Comparison of ENCODE assay signal across 27 mouse cellular contexts in genomic region chr8:8850766-8851165, GRCm38 (mm10).
DNase-seq lines count a peak whose midpoint lies in the region; ATAC-seq lines count a peak whose summit lies in the region.
"Had no signal": no experiment of that assay in that cellular context is flagged by ENCODE, and none has a peak within 500 bp of the region (broad histone marks: within the 10 kb centered on the region; RNA-seq: fewer than 3 reads in every experiment).

No protein-coding gene starts in this region.

- 41% methylated on average over 8 of the region's 8 CpGs for WGBS in heart, embryonic 14.5 days
- 32% methylated on average over 8 of the region's 8 CpGs for WGBS in kidney, embryonic 15.5 days
- 57% methylated on average over 8 of the region's 8 CpGs for WGBS in midbrain, embryonic 15.5 days
- 62% methylated on average over 8 of the region's 8 CpGs for WGBS in midbrain, embryonic 13.5 days

- H3K4me1 ChIP-seq in heart, embryonic 14.5 days (ENCODE audit: control insufficient read depth in 2 of 2, insufficient read depth in 2 of 2, low read length in 2 of 2), result peaks cover 5 to 10% of the 10 kb centered on the region in 2 experiments; a peak in 3 of 4 replicates
- peaks cover 14% of the 10 kb centered on the region for H3K4me1 ChIP-seq in kidney, embryonic 15.5 days
- H3K4me1 ChIP-seq in midbrain, embryonic 15.5 days, result peaks cover 7% of the 10 kb centered on the region; the same call in 1 of the 2 replicates
- H3K4me1 ChIP-seq in midbrain, embryonic 13.5 days (replicated peaks), result peaks cover 7% of the 10 kb centered on the region; the same call in 1 of the 2 replicates
- H3K4me1 ChIP-seq: embryonic facial prominence, embryonic 13.5 days; limb, embryonic 12.5 days; liver, embryonic 15.5 days had no signal

- no peaks in the 10 kb centered on the region for H3K36me3 ChIP-seq in heart, embryonic 14.5 days (ENCODE audit: control insufficient read depth, insufficient read depth, low read length)
- no peaks in the 10 kb centered on the region for H3K36me3 ChIP-seq in kidney, embryonic 15.5 days
- H3K36me3 ChIP-seq in midbrain, embryonic 15.5 days (replicated peaks), result no peaks in the 10 kb centered on the region
- H3K36me3 ChIP-seq in midbrain, embryonic 13.5 days, result no peaks in the 10 kb centered on the region
- H3K36me3 ChIP-seq: embryonic facial prominence, embryonic 13.5 days; forebrain, embryonic 10.5 days; forebrain, embryonic 15.5 days; limb, embryonic 12.5 days; liver, embryonic 15.5 days; midbrain, embryonic 10.5 days had no signal

- no peak for DNase-seq in heart, postnatal 4 days
- DNase-seq in kidney, adult 8-10 months, result no peak
- DNase-seq in cerebellum, postnatal 10 days, result no peak
- DNase-seq: adrenal gland, postnatal 25 days; B cell, adult 2 months; cerebellum, adult 11-12 months; cerebellum, adult 9-11 months; gastrocnemius, postnatal 25 days; kidney, adult 11 months; kidney, postnatal 36 days; right cerebral cortex, postnatal 4 days; thymus, adult 18-20 months; thymus, postnatal 25 days had no signal

- no peak overlapping the region for H3K4me3 ChIP-seq in heart, embryonic 14.5 days (ENCODE audit: control insufficient read depth in 1 of 2, insufficient read depth in 1 of 2, low read depth in 1 of 2, low read length in 2 of 2)
- H3K4me3 ChIP-seq in kidney, embryonic 15.5 days (replicated peaks), result no peak overlapping the region
- no peak overlapping the region for H3K4me3 ChIP-seq in midbrain, embryonic 15.5 days
- H3K4me3 ChIP-seq in midbrain, embryonic 13.5 days (replicated peaks), result no peak overlapping the region
- H3K4me3 ChIP-seq: embryonic facial prominence, embryonic 13.5 days; forebrain, embryonic 10.5 days; forebrain, embryonic 15.5 days; layer of hippocampus, adult 2 months; left cerebral cortex, adult 2 months; limb, embryonic 12.5 days; liver, embryonic 15.5 days; midbrain, embryonic 10.5 days had no signal

- no peaks in the 10 kb centered on the region for H3K27me3 ChIP-seq in heart, embryonic 14.5 days (ENCODE audit: control insufficient read depth, insufficient read depth, low read length)
- peaks cover 16% of the 10 kb centered on the region for H3K27me3 ChIP-seq in kidney, embryonic 15.5 days
- no peaks in the 10 kb centered on the region for H3K27me3 ChIP-seq in midbrain, embryonic 15.5 days (replicated peaks)
- peaks cover 26% of the 10 kb centered on the region for H3K27me3 ChIP-seq in midbrain, embryonic 13.5 days
- H3K27me3 ChIP-seq: embryonic facial prominence, embryonic 13.5 days; forebrain, embryonic 15.5 days; liver, embryonic 15.5 days had no signal

- no peaks in the 10 kb centered on the region for H3K9me3 ChIP-seq in heart, embryonic 14.5 days (ENCODE audit: control insufficient read depth, low read length)
- H3K9me3 ChIP-seq in kidney, embryonic 15.5 days (replicated peaks), result no peaks in the 10 kb centered on the region
- H3K9me3 ChIP-seq in midbrain, embryonic 15.5 days, result no peaks in the 10 kb centered on the region
- no peaks in the 10 kb centered on the region for H3K9me3 ChIP-seq in midbrain, embryonic 13.5 days
- H3K9me3 ChIP-seq: embryonic facial prominence, embryonic 13.5 days; forebrain, embryonic 10.5 days; forebrain, embryonic 15.5 days; limb, embryonic 12.5 days; liver, embryonic 15.5 days; midbrain, embryonic 10.5 days had no signal

- H3K9ac ChIP-seq in heart, embryonic 14.5 days (ENCODE audit: low read length), result no peak overlapping the region
- H3K9ac ChIP-seq in kidney, embryonic 15.5 days, result no peak overlapping the region
- no peak overlapping the region for H3K9ac ChIP-seq in midbrain, embryonic 15.5 days
- no peak overlapping the region for H3K9ac ChIP-seq in midbrain, embryonic 13.5 days (replicated peaks)
- H3K9ac ChIP-seq: embryonic facial prominence, embryonic 13.5 days; forebrain, embryonic 15.5 days; hindbrain, embryonic 14.5 days; limb, embryonic 12.5 days; liver, embryonic 15.5 days had no signal

- no peak overlapping the region for H3K27ac ChIP-seq in heart, embryonic 14.5 days (replicated peaks in 1 of 2; ENCODE audit: control insufficient read depth in 1 of 2, insufficient read depth in 1 of 2, low read depth in 2 of 2, low read length in 2 of 2)
- H3K27ac ChIP-seq in kidney, embryonic 15.5 days, result no peak overlapping the region
- H3K27ac ChIP-seq in midbrain, embryonic 15.5 days, result no peak overlapping the region
- H3K27ac ChIP-seq in midbrain, embryonic 13.5 days, result no peak overlapping the region
- H3K27ac ChIP-seq: embryonic facial prominence, embryonic 13.5 days; forebrain, embryonic 10.5 days; forebrain, embryonic 15.5 days; hindbrain, embryonic 14.5 days; layer of hippocampus, adult 2 months; left cerebral cortex, adult 2 months; limb, embryonic 12.5 days; liver, embryonic 15.5 days; midbrain, embryonic 10.5 days; stomach, postnatal 0 days had no signal

- peak overlapping the region; percentile 22 for H3K4me2 ChIP-seq in heart, embryonic 14.5 days (ENCODE audit: low read length)
- H3K4me2 ChIP-seq in kidney, embryonic 15.5 days, result peak overlapping the region; percentile 12; the same call in 1 of the 2 replicates
- H3K4me2 ChIP-seq in midbrain, embryonic 15.5 days, result no peak overlapping the region
- H3K4me2 ChIP-seq in midbrain, embryonic 13.5 days (replicated peaks), result no peak overlapping the region
- H3K4me2 ChIP-seq: embryonic facial prominence, embryonic 13.5 days; forebrain, embryonic 15.5 days; hindbrain, embryonic 14.5 days; limb, embryonic 12.5 days; liver, embryonic 15.5 days had no signal

- ATAC-seq in heart, embryonic 14.5 days (ENCODE audit: insufficient number of reproducible peaks, insufficient read depth, low FRiP score, low read depth), result no peak
- ATAC-seq in kidney, embryonic 15.5 days (replicated peaks; ENCODE audit: low FRiP score), result no peak
- ATAC-seq in midbrain, embryonic 15.5 days (replicated peaks), result 0 out of 2 replicates have a peak, but pooled peaks have one; percentile 12
- ATAC-seq in midbrain, embryonic 13.5 days, result no peak
- ATAC-seq: forebrain, embryonic 15.5 days had no signal

Comparison
In these comparisons a context has a peak if more than half of its experiments do, and no peak if none do; other contexts are left out.
1. H3K4me2 ChIP-seq: peak in heart, embryonic 14.5 days (single experiment) and kidney, embryonic 15.5 days (single experiment); none in midbrain, embryonic 15.5 days (single experiment) and midbrain, embryonic 13.5 days (single experiment).